In genomic region chr10:71237516-71238239, GRCm38 (mm10) we compare ENCODE assay signal across 8 mouse cellular contexts. TPM values are rescaled to one million over a fixed set of nuclear protein-coding genes. Genes with fewer than 3 reads are reported as not detected.
DNase-seq lines count a peak whose midpoint lies in the region; ATAC-seq and TF ChIP-seq lines count a peak whose summit lies in the region.

No protein-coding gene starts in this region.

- peak; percentile 100 for ATAC-seq in embryonic facial prominence, embryonic 15.5 days (ENCODE audit: insufficient number of reproducible peaks, low FRiP score, low TSS enrichment, low read depth)
- ATAC-seq in kidney, embryonic 15.5 days (replicated peaks; ENCODE audit: low FRiP score): peak; percentile 98
- ATAC-seq in monocyte, adult 5-6 weeks (replicated peaks; ENCODE audit: insufficient number of reproducible peaks, low FRiP score, low TSS enrichment, poor library complexity, severe bottlenecking): peak; percentile 88

- no peaks in the 10 kb centered on the region for H3K9me3 ChIP-seq in embryonic facial prominence, embryonic 15.5 days (replicated peaks)
- H3K9me3 ChIP-seq in heart, embryonic 10.5 days: no peaks in the 10 kb centered on the region
- H3K9me3 ChIP-seq in kidney, embryonic 15.5 days (replicated peaks): no peaks in the 10 kb centered on the region

- peak overlapping the region; percentile 68 for H3K9ac ChIP-seq in embryonic facial prominence, embryonic 15.5 days
- peak overlapping the region; percentile 95 for H3K9ac ChIP-seq in kidney, embryonic 15.5 days

- peak; percentile 94 for DNase-seq in 416B (ENCODE audit: low read depth)
- peak; percentile 99 for DNase-seq in heart, embryonic 10.5 days (ENCODE audit: low spot score)
- peak; percentile 98 for DNase-seq in liver
- DNase-seq in spleen, postnatal 4 days (ENCODE audit: low spot score in 2 of 2): peak; percentile 96 to 98

- H3K36me3 ChIP-seq in embryonic facial prominence, embryonic 15.5 days: peaks cover 23% of the 10 kb centered on the region
- H3K36me3 ChIP-seq in heart, embryonic 10.5 days: peaks cover 30% of the 10 kb centered on the region
- peaks cover 33% of the 10 kb centered on the region for H3K36me3 ChIP-seq in kidney, embryonic 15.5 days

- H3K4me3 ChIP-seq in bone marrow, adult 2 months (replicated peaks; ENCODE audit: control insufficient read depth, low read depth, low read length): peak overlapping the region; percentile 94
- H3K4me3 ChIP-seq in embryonic facial prominence, embryonic 15.5 days (replicated peaks): peak overlapping the region; percentile 93
- peak overlapping the region; percentile 82 for H3K4me3 ChIP-seq in heart, embryonic 10.5 days
- peak overlapping the region; percentile 94 for H3K4me3 ChIP-seq in kidney, embryonic 15.5 days (replicated peaks)

- peak overlapping the region; percentile 89 for H3K27ac ChIP-seq in bone marrow, adult 2 months (ENCODE audit: control insufficient read depth, insufficient read depth, low read depth, low read length, poor library complexity)
- peak overlapping the region; percentile 65 for H3K27ac ChIP-seq in embryonic facial prominence, embryonic 15.5 days (replicated peaks)
- peak overlapping the region; percentile 93 for H3K27ac ChIP-seq in heart, embryonic 10.5 days
- peak overlapping the region; percentile 90 for H3K27ac ChIP-seq in kidney, embryonic 15.5 days

- H3K4me1 ChIP-seq in bone marrow, adult 2 months (ENCODE audit: control insufficient read depth, insufficient read depth, low read length): peaks cover 2% of the 10 kb centered on the region; the same call in 1 of the 2 replicates
- H3K4me1 ChIP-seq in embryonic facial prominence, embryonic 15.5 days: peaks cover 14% of the 10 kb centered on the region
- H3K4me1 ChIP-seq in heart, embryonic 10.5 days: peaks cover 11% of the 10 kb centered on the region; the same call in 1 of the 2 replicates
- peaks cover 17% of the 10 kb centered on the region for H3K4me1 ChIP-seq in kidney, embryonic 15.5 days

- H3K4me2 ChIP-seq in embryonic facial prominence, embryonic 15.5 days (replicated peaks): peak overlapping the region; percentile 80
- peak overlapping the region; percentile 72 for H3K4me2 ChIP-seq in kidney, embryonic 15.5 days

- TF ChIP-seq CTCF in bone marrow, adult 2 months (IDR thresholded peaks at IDR 0.05; ENCODE audit: control insufficient read depth, insufficient read depth, low read length): no peak

- no peaks in the 10 kb centered on the region for H3K27me3 ChIP-seq in embryonic facial prominence, embryonic 15.5 days
- H3K27me3 ChIP-seq in heart, embryonic 10.5 days (ENCODE audit: insufficient read depth, poor library complexity, severe bottlenecking): peaks cover 5% of the 10 kb centered on the region; the same call in 1 of the 2 replicates
- no peaks in the 10 kb centered on the region for H3K27me3 ChIP-seq in kidney, embryonic 15.5 days

- peak; percentile 78; the same call in 1 of the 2 replicates for TF ChIP-seq POLR2A in bone marrow, adult 2 months (IDR thresholded peaks at IDR 0.05; ENCODE audit: borderline replicate concordance, control insufficient read depth, low read depth, low read length)

- under 1% methylated on average over 68 of the region's 68 CpGs for WGBS in bone marrow, adult 2 months
- under 1% methylated on average over 67 of the region's 68 CpGs for WGBS in embryonic facial prominence, embryonic 15.5 days
- under 1% methylated on average over 68 of the region's 68 CpGs for WGBS in heart, embryonic 10.5 days
- under 1% methylated on average over 68 of the region's 68 CpGs for WGBS in kidney, embryonic 15.5 days

RNA-seq across cellular contexts. Expression of gene Tfam, which starts 0.4 kb away (rescaled TPM):
- 22.9 and 32.5 TPM in 2 replicates for polyA plus RNA-seq in bone marrow, adult 2 months (2011; ENCODE audit: insufficient read depth, insufficient read length, low replicate concordance, missing spikeins)
- polyA plus RNA-seq in embryonic facial prominence, embryonic 15.5 days (2015; fragmentation: Nextera tagmentation; extraction: Ambion mirVana): 56.6 and 61.6 TPM in 2 replicates
- polyA plus RNA-seq in heart, embryonic 10.5 days (2016; fragmentation: Nextera tagmentation; extraction: Ambion mirVana): 57.8 and 78.1 TPM in 2 replicates
- 82.9 and 87.4 TPM in 2 replicates for polyA plus RNA-seq in kidney, embryonic 15.5 days (2015; fragmentation: Nextera tagmentation; extraction: Ambion mirVana)
- 75.9 to 134 TPM (median 89.0 TPM) in 3 replicates for total RNA-seq in monocyte, adult 5-6 weeks (2017)

RNA-seq across cellular contexts. Expression of gene Ube2d1, which starts 47.4 kb away (rescaled TPM):
- 9.0 and 18.1 TPM in 2 replicates for polyA plus RNA-seq in bone marrow, adult 2 months (2011; ENCODE audit: insufficient read depth, insufficient read length, low replicate concordance, missing spikeins)
- polyA plus RNA-seq in embryonic facial prominence, embryonic 15.5 days (2015; fragmentation: Nextera tagmentation; extraction: Ambion mirVana): 54.9 and 61.5 TPM in 2 replicates
- 59.7 and 65.2 TPM in 2 replicates for polyA plus RNA-seq in heart, embryonic 10.5 days (2016; fragmentation: Nextera tagmentation; extraction: Ambion mirVana)
- polyA plus RNA-seq in kidney, embryonic 15.5 days (2015; fragmentation: Nextera tagmentation; extraction: Ambion mirVana): 60.5 and 62.8 TPM in 2 replicates
- total RNA-seq in monocyte, adult 5-6 weeks (2017): 19.4 to 37.4 TPM (median 31.1 TPM) in 3 replicates

Comparison
In these comparisons a context has a peak if more than half of its experiments do, and no peak if none do; other contexts are left out.
1. Peak in every context shown above with its lines: DNase-seq, ATAC-seq, H3K4me3 ChIP-seq and H3K27ac ChIP-seq.